In the genomic region with DNA sequence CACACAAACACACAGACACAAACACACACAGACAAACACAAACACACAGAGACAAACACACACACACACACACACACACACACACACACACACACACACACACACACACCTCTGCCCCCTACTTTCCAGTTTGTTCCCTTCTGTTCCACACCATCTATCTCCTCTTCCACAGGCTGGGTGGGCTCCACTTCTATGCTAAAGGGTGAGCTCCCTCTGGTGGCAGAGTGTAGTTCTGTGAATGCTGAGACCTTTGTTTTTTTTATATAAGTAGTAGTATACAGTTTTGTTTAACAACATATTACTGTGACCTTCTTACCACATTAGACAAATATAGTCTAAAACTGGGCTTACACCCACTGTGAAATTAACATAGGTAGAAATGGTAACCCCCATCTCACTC, we compare ENCODE assay signal across 10 mouse cellular contexts.
A peak's percentile ranks its signal among the peaks of the same experiment; 100 is the strongest.
DNase-seq lines count a peak whose midpoint lies in the region; TF ChIP-seq lines count a peak whose summit lies in the region.
"Had no signal": no experiment of that assay in that cellular context is flagged by ENCODE, and none has a peak within 500 bp of the region (broad histone marks: within the 10 kb centered on the region; RNA-seq: fewer than 3 reads in every experiment).

No protein-coding gene starts in this region.

- no peaks in the 10 kb centered on the region; the same call in 1 of the 2 replicates for H3K27me3 ChIP-seq in heart, adult 2 months (ENCODE audit: control insufficient read depth, insufficient read depth, low read length)
- H3K27me3 ChIP-seq: limb, embryonic 12.5 days; stomach, embryonic 15.5 days had no signal

- no peak overlapping the region for H3K9ac ChIP-seq in heart, adult 2 months (ENCODE audit: low read depth, low read length)
- H3K9ac ChIP-seq: limb, embryonic 12.5 days; stomach, embryonic 15.5 days had no signal

- DNase-seq in heart, adult 2 months: peak in 1 of 2 experiments; percentile 24
- no peak for DNase-seq in heart, postnatal 25 days (ENCODE audit: low spot score)
- peak; percentile 65 for DNase-seq in 3T3-L1 (ENCODE audit: low read depth, low spot score)
- DNase-seq in MN1 (ENCODE audit: low spot score): peak; percentile 57
- DNase-seq in embryo, embryonic 11.5 days (ENCODE audit: low read depth, low spot score): peak; percentile 39
- peak; percentile 80 for DNase-seq in kidney, postnatal 10 days
- peak; percentile 72 for DNase-seq in lung, postnatal 10 days
- peak; percentile 31 to 40 for DNase-seq in spleen, postnatal 36 days (ENCODE audit: low spot score in 2 of 2)

- no peak for TF ChIP-seq POLR2A in heart, adult 2 months (IDR thresholded peaks at IDR 0.05; ENCODE audit: insufficient read depth, low read depth, low read length)

- no peaks in the 10 kb centered on the region for H3K4me1 ChIP-seq in heart, adult 2 months (ENCODE audit: control insufficient read depth, insufficient read depth, low read length)
- H3K4me1 ChIP-seq: limb, embryonic 12.5 days; stomach, embryonic 15.5 days had no signal

- H3K27ac ChIP-seq in heart, adult 2 months: no peak overlapping the region
- H3K27ac ChIP-seq: limb, embryonic 12.5 days; stomach, embryonic 15.5 days had no signal

- intact Hi-C loops in heart, adult 2 months (cut with DNase I): loop anchor here (5.0 kb wide), 1 partner anchor 37 kb away; no protein-coding TSS in a partner anchor
- intact Hi-C loops in heart, postnatal 25 days (cut with DNase I): loop anchor here (1.0 kb wide), 1 partner anchor 180 kb away; no protein-coding TSS in a partner anchor

- TF ChIP-seq EP300 in heart, adult 2 months (IDR thresholded peaks at IDR 0.05; ENCODE audit: insufficient read depth, low read depth, low read length): no peak

- H3K4me3 ChIP-seq in heart, adult 2 months: no peak overlapping the region
- H3K4me3 ChIP-seq: limb, embryonic 12.5 days; stomach, embryonic 15.5 days had no signal

- no peaks in the 10 kb centered on the region for H3K79me2 ChIP-seq in heart, adult 2 months (replicated peaks; ENCODE audit: control insufficient read depth, insufficient read depth, low read length)

- TF ChIP-seq CTCF in heart, adult 2 months (IDR thresholded peaks at IDR 0.05): peak; percentile 69

- no peaks in the 10 kb centered on the region for H3K36me3 ChIP-seq in heart, adult 2 months (ENCODE audit: control insufficient read depth, insufficient read depth, low read length)
- H3K36me3 ChIP-seq: limb, embryonic 12.5 days; stomach, embryonic 15.5 days had no signal
